Mouse (Mus musculus): Measurements from ENCODE around the gene Nfix.

Gene Nfix

DNA sequence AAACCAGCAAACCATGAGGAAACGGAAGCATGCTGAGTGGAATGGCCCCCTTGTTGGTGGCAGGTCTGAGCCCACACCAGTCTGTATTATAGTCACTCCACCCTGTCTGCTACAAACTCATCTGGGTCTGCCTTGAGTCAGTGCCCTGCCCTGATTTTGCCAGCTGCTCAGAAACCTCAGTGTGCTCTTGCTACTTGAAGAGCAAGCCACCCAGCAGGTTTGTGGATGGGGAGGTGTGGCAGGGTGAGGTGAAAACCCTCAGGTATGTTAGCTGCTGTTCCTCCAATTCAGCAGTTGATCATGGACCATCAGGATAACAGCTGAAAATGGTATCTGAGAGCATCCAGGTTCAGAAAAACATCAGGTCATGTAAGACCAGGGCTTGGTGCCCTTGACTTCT lies 132.1 kb downstream of the Nfix start:
- DNase-seq (ENCODE audit: low read depth, low spot score): no peak

DNA sequence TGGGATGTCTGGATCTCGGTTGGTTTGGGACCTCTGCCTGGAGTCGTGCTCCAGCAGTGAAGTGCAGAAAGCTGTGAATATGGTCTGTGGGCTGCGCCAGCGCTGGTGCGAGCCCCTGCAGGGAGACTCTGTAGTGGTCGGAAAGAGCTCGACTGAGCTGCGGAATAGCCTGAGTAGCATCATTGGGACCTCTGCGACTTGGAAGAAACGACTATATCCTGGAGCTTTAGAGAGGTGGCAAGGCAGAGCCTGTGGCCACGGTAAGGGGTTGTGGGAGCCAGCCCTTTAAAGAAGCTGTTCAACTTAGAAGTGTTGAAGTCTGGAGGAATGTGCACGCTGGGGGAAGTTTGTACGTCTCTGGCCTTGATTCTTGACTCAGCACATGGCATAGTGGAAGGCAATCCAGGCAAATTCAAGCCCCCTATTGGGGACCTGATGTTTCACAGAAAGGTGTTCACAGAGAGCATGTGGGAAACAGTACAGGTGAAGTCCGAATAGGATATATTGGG lies 134.7 kb downstream of the Nfix start:
- DNase-seq (ENCODE audit: low read depth, low spot score): no peak

DNA sequence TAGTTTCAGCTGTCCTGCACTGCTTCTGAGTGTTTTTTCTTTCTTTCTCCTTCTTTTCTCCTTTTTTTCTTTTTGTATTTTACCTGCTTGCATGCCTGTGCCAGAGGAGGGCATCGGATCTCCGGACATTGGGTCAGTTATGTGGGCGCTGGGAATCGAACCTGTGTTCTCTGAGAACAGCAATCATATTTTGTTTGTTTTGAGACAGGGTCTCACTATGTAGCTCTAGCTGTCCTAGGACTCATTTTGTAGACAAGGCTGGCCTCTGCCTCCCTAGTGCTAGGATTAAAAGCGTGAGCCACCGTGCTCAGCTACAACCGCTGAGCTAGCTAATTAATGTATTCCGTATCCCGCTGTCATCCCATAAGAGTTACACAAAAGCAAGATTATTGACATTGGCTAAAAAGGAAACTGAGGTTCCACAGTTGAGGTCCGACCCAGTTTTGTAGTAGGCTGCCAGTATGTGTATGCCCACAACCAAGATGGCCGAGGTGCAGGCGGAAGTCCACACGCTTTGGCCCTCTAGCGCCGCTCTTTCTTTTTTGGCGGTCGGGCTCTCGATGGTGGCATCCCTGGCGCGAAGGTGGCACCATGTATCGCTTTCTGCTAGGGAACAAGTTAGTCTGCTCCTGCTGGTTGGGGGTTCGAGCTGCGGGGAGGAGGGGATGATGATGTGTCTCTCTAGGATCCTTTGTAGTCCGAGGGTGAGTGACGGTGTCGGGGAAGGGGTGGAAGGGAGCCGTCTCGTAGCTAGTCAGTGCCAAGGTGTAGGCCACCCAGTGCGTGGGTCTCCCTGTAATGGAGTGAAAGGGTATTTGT lies 135.4 kb downstream of the Nfix start:
- DNase-seq (ENCODE audit: low read depth, low spot score): peak; percentile 69

DNA sequence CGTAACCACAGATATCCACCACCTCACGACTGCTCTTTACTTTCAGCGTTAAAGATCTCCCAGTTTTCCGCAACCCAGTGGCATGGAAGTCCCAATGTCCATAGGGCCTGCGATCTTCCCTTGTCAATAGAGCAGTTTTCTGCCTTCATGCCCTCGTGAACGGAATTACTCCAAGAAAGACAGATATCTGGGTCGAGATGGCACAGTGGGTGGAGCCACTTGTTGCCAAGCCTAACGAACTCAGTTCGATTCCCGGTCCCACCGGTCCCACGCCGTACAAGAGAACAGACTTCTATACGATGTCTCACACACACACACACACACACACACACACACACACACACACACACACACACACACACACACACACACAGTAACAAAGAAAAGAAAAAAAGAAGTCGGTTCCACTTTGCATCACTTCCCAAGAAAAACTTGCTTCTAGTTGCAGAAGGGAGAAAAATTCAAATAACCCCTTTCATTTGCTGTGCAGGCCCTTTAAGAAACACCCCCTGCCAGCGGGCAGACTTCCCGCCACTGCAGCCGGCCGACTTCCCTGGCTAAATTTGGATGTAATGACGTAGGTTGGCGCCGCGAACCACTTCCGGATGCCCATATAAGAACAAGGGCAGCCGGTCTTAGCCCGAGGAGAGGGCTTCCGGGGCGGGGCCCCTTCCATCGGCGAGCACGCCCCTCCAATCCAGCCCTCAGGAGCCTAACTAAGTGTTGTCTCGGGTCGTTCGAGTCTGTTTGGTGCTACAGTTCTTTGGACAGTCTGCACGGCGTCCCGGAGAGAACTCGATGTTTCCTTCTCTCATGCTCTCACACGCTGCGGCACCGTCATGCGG lies 136.4 kb downstream of the Nfix start:
- DNase-seq (ENCODE audit: low read depth, low spot score): peak; percentile 98

DNA sequence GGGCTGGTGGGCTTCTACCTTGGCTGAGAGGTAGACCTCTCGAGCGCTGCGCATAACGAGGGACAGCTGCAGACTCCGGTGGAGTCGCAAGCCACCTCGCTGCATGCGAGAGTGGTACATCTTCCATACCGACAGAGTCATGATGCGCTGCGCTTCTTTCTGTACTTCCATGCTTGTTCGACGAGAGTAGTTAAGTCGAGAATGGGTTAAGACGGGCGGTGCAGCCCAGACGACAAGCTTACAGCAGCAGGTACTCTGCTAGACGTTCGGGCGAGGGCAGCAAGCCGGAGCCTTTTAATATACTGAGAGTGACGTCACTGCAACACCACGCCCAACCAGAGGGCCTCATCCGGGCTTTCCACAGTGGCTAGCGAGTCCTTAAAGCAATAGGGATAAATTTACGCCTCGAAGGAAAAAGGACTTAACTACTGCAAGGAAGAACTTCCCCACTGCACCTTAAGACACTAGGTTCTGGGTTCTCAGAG lies 137.5 kb downstream of the Nfix start, which contains the start of gene Ier2:
TSS of gene Ier2 (minus strand) at position 272 of the 485 bp plus-strand sequence.
- peak; percentile 95 for DNase-seq (ENCODE audit: low read depth, low spot score)

DNA sequence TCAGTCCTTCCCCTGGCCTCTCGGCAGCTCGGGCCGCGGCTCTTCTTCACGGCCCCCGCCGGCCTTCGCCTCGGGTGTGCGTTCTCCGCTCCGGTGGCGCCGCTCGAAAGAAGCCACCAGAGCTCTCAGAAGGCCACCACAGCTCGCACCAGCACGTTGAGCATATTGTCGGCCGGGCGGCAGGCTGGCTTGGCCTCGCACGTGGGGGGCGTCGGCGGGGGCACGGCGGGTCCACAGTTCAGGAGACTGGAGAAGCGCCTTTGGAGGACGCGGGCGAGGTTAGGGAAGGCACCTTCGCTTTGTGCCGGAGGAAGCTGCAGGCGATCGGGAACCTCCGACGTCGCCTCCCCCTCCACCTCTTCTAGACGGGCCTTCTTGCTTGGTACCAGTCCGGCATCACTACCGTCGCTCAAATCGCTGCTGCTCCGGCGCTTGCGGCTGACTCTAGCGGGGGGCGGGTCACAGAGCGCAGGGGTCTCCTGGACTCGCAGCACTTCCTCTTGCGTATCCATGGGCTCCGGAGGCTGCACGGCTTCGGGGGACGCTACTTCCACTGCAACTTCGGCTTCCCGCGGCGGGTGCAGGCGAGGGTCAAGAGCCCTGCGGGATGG lies 138.1 kb downstream of the Nfix start:
- DNase-seq (ENCODE audit: low read depth, low spot score): no peak

DNA sequence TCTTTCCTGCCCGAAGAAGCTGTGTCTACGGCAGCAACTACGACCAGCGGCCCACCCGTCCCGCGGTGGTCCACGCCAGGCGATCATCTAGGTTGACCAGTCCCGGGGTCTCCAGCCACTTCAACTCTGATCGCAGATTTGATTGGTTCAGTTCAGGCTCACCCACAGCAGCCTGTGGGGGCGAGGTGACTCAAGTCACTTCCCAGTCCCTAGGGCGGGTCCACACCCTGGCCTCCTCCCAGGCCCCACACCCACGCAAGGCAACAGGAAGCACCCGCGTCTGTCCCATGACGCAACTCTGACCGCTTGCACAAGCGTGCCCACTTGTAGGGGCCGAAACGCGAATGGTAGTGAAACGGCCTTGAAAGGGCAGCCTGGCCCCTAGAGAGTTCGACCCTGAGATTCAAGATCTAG lies 138.7 kb downstream of the Nfix start:
- DNase-seq (ENCODE audit: low read depth, low spot score): peak; percentile 70

DNA sequence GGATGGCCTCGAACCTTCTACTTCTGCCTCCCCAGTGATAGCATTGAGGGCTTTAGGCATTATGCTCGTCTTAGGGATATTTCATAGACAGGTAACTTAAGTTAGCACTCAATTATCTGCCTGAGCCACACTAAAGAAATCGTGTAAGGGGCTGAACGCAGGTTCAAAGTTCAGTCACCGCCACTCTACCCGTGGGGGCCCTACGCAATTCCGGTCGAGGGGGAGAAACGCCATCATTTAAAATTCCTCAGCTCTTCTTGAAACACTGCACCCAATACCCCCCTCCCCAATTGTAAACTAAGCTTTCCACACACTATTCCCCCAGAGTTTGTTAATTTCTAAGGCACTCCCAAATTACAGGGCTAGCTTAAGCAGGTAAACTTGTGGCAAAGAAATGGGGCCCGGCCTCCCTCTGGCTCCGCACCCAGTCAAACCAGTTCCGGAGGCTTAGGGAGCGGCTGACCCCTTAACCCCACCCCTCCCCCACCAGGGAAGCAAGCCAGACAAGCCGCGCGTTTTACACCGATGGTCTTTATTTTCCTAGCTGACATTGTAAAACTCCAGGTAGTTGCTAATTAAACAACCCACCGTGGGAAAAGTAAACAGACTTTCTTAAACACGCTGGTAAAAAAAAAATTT lies 139.2 kb downstream of the Nfix start:
- peak; percentile 78 for DNase-seq (ENCODE audit: low read depth, low spot score)

DNA sequence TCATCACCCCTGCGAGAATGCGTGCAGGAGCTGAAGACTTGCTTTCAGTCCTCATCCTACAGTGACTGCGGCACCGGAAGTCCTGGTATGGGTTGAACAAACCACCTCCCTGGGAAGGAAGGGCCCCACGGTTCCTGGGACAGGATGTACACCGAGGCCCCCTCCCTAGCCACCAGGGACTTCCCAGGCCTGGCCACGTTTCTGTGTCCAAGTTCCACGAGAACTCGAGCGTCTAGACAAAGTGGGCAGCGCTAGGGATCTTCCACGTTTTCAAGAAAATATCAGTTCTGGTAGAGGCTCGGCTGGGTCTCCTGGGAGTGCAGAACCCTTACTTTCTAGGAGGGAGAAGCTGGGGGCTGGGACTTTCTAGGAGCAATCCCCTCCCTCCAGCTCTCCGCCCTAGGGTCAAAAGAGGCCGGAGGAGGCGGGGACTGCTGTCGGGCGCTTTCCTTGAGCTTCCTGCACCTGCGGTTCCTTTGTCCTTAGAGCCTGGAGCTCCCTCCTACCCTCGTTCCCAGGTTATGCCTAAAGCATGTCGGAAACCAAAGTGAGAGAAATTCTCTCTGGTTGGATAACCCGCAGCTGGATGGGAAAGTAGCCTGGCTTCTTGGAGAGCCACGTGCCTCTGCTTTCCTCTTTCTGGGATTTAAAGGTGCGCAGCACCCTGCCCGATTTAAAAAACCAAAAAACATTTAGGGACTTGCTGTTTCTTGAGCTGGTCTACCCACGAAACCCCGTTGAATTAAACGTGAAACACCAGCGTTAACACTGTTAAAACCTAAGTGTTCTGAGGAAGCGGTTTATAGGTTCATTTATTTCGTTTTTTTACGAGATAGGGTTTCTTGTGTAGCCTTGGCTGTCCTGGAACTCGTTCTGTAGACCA lies 140.0 kb downstream of the Nfix start:
- peak; percentile 82 for DNase-seq (ENCODE audit: low read depth, low spot score)

DNA sequence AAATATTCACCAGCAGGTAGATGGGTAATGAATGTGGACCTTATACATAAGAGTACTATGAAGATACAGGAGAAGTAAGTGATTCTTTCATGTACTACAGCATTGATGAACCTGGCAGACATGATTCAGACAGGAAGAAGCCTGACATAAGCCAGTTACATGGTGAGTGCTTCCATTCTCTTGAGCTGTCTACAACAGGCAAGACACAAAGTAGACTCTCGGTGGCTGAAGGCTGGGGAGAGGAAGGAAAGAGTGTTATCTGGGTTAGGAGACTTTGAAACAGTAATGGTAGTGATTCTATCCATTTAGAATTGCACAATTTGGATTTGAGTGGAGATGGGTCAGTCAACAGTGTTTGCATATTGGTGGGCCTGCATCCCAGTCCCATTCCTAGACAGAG lies 141.2 kb downstream of the Nfix start:
- DNase-seq (ENCODE audit: low read depth, low spot score): no peak

DNA sequence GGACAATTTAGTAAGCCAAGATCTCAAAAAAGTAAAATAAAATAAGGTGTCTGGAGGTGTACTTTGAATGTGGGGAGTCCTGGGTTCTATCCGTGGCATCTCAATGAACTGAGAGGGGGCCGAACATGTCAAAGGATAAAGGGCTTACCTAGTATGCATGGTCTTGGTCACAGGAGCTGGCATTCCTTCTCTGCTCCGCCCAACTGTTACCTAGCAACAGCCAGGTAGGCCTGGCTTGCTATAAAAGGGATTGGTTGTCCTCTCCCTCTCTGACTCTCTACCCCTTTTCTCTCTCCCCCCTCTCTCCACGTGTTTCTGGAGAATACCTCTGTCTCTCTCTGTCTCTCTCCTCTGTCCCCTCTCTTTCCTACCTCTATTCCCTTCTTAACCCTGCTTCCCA lies 142.5 kb downstream of the Nfix start:
- DNase-seq (ENCODE audit: low read depth, low spot score): no peak

DNA sequence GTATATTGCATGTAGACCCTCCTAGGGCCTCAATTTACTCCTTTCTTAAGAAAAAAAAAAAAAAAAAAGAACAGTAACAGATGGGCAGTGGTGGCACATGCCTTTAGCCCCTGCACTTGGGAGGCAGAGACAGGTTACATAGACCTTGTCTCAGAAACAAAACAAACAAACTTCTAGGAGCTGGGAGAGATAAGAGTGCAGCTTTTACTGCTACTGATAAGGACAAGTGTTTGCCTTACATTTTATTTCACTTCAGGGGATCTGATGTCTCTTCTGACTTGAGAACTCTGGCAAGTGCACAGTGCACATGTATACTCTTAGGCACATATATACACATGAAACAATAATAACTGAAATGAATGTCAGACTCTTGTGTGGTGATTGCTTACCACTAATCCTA lies 142.9 kb downstream of the Nfix start:
- DNase-seq (ENCODE audit: low read depth, low spot score): no peak

DNA sequence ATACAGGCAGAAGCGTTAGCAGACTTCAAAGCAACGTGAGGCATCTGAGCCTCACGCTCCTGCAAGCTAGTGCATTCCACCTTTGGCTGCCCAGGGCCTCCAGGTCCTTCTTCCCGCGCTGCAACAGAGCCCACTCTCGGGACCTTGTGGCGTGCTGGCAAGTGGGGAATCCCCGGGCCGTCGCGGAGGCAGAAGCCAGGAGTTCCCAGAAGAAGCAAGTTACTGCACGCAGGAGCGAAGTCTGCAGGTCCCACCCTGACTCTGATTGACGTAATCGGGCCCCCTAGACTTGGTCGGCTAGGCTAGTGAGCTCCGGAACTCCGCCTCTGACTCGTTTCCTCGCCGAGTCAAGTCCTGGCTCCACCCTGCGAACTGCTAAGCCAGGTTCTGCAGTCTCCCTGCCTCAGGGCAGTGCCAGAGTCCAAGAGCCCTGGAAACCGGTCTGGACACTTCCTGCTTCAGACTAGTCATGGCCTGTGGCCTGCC lies 143.5 kb downstream of the Nfix start:
- DNase-seq (ENCODE audit: low read depth, low spot score): peak; percentile 80

DNA sequence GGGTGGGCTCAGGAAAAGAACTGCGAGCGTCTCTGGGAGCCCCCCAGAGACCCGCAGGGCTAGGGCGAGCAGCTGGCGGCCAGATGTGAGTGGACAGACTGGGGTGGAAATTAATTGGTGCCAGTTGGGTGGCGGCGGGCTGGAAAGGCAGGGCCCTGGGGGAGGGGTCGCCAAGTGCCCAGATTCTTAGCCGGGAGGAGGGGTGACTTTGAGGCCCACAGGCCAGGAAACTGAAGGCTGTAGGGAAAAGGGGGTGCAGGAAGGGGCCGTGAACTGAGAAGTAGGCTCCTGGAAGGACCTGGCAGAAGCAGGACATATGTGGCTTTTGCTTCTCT lies 144.0 kb downstream of the Nfix start:
- peak; percentile 92 for DNase-seq (ENCODE audit: low read depth, low spot score)

DNA sequence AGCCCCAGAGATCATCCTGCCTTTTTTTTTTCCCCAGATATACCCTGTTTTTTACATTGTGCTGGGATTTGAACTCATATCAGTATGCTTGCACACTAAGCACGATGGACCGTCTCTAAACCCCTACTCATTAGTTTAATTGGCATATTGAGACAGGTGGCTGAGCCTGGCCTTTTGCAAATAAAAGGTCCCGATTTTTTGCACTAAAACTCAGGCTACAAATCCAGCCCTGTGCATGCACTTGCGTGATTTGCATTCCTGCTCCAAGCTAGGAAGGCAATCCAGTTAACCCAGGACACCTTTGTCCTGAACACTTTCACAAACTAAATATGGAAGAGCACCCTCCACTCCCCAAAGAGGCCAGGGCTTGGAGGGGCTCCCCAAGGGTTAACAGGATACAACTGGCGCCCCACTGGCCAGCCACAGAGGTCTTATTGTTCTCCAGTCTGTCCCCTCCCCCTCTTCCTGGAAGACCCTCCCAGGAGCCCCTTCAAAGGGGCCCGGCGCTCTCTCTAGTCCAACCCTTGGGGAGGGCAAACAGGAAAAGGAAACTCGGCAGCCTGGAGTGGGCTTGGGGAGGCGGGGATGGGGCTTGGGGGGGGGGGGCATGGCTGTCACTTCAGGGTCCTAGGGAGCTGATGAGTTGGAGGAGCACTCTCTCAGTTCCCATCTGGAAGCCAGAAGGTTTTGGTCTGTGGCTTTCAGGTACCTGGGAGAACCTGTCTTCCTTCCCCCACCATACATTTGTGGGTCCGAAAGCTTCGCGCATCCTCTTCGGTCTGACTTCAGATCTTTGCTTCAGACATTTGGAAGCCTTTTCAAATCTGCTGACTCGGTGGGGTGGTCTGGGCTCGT lies 144.6 kb downstream of the Nfix start:
- DNase-seq (ENCODE audit: low read depth, low spot score): peak; percentile 92

DNA sequence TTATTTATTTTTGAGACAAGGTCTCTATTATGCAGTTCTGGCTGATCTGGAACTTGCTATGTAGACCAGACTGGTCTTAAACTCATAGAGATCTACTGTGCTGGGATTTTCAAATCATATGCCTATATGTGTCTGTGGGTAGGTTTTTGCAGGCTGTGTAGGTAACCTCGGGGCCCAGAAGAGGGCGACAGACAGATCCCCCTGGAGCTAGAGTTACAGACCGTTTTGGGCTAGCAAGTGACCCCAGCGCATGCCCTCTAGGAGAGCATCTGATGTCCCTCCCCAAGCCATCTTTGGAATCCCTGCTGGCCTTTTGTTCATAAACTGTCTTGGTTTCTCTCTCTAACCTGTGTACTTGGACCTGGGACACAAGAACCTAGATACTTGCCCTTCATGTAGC lies 145.5 kb downstream of the Nfix start:
- no peak for DNase-seq (ENCODE audit: low read depth, low spot score)

DNA sequence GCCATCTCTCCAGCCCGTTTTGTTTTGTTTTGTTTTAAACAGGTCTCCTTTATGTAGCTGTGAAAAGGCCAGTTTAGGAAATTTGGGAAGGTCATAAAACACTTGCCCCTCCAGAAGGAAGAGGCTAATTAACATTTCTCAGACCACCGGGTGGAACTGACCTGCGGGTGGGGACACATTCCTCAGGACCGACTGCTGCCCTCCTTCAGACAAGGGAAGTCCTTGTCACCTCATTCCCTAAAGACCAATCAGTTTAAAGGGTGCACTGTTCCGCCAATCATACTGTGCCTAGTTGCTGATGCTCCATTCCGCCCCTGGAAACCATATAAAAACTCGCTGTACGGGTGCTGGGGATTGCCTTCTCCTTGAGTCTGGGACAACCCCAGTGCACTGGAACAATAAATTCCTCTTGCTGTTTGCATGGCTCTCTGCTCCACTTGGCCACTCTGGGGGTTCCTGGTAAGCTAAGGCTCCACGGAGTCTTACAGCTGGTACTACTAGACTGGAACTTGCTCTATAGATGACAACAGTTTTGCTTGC lies 147.0 kb downstream of the Nfix start:
- no peak for DNase-seq (ENCODE audit: low read depth, low spot score)

DNA sequence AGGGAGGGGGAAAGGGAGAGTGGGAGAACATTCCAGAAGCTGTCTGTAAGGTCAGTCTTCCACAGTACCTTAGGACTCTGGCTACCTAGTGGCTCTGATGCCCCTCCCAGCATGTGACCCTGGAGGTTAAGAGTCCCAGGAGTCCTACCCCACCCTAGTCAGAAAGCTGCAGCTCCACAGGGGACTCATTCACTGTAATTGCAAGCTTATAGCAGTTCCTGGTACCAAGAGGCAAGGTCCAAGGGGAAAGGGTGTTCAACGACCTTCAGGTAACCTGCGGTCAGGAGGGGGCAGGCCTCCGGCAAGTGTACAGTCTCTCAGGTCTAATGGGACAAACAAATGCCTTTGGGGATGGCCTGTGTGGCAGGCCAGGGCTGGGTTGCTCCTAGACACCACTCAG lies 149.9 kb downstream of the Nfix start:
- DNase-seq (ENCODE audit: low read depth, low spot score): no peak
